Mouse (Mus musculus) adrenal gland (tissue): ENCODE results near the gene P4ha3.

Experiments used
- intact Hi-C: fragments of 180-260 bp; cut with DNase I; formaldehyde crosslinking; loops from one replicate; pipeline ENCODE4 v1.15.1; 2025

The P4ha3 gene

DNA sequence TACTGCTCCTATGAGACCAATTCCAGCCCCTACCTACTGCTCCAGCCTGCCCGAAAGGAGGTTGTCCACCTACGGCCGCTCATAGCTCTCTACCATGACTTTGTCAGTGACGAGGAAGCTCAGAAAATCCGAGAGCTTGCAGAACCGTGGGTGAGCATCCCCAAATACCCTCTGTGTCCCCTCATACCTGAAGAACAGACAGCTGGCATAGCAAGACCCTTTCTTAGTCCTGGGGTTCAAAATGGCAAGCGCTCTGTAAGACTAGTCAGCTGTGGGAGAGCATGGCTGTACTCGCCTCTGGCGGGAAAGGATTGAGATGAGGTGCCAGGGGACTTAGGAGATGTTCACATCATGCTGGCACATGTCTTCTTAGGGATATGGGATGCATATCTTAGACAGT is 20.6 kb downstream of the P4ha3 start:
- intact Hi-C loops: no loop called here

DNA sequence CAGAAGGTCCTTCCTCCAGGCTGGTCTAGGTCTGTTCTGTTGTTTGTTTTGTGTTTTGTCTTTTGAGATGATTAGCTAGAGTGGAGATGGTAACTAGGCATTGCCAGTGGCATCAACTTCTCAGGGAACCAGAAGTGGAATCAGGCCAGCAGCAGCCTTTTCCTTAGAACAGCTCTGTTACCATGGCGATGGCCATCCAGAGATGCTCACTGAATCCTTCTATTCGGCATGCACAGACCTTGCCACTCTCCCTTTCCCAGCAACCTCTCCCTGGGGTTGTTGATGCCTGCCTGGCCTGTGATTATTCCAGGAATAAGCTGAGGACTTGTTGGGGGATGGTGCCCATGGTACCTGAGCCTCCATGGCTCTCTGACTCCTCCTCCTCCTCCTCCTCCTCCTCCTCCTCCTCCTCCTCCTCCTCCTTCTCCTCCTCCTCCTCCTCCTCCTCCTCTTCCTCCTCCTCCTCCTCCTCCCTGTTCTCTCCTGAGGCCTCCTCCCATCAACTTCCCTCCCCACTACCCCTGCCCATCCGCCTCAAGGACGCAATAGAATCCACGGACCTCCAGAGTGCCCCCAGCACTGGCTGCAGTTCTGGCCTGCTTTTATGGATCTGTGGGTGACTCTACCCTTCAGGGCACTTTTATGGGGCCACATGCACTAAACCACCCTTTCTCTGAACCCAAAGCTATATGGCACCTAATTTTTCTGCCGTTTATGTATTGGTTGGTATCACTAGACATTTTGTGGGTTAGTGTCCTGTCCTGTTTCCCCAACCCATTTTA is 22.7 kb downstream of the P4ha3 start:
- intact Hi-C loops: no loop called here

DNA sequence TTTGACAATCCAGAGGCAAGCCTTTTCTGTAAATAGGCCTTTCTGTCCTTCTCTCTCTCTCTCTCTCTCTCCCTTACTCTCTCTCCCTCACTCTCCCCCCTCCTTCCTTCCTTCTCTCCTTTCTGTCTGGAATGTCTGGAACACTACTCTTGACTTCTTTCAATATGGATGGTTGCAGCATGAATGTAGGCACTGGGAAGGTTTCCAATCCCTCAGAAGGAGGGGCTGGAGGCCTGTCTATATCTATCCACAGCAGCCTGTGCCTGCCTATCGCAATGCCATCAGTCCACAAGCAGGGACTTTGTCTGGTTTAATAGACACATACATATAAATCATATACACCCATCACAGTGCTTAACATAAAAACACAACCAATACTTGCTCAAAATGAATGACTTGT is 23.9 kb downstream of the P4ha3 start:
- intact Hi-C loops: no loop called here

DNA sequence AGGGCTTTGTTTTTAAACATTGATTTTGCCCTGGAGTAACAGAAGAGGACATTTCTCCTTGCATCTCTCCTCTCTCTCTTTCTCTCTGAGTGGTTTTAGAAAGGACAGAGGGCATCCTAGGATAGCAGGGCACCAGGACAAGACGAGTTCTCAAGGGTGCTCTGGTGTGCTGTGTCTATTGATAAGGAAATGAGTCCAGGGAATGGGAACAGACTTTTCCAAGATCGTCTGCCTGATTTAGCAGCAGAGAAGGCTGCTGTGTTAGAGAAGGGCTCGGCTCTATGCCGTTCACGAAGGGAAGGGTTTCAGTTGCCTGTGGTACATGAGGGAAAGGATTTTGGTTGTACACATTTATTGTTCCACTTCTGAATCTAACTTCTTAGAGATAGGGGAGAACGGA is 24.4 kb downstream of the P4ha3 start:
- intact Hi-C loops: no loop called here

DNA sequence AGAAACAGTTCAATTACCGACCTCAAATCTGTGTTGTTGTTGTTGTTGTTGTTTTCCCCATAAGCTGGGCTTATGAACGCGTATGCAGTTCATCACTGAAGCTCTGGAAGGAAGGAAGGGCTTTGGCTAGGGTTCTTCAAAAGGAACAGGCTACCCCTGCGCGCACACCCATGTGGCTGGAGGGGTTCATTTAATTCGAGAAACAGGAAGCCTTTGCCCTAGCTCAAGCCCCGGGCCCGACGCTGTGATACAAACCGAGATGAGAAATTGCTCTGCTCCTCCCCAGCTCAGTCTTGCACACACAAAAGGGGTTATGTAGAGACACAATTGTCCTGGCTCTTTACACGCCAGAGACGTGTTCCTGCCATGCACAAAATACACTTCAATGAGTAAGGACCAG is 25.0 kb downstream of the P4ha3 start:
- intact Hi-C loops: no loop called here

DNA sequence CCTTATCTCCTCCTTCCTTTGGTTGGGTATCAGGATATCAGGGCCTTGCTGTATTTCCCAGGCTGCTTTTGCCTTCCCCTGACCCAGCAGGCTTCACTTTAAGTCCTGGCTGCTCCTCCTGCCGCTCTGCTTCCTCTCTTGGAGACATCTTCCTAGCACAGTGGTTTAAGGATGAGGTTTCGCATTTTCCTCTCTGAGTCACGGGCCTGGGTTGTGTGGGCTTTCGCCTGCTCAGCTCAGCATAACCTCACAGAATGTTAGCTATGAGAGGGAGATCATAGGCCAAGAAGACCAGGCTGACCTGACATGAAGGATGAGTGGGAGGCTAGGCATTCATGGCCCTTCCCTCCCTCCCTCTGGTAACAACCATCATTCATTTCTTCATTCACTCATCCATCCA is 27.4 kb downstream of the P4ha3 start:
- intact Hi-C loops: no loop called here

DNA sequence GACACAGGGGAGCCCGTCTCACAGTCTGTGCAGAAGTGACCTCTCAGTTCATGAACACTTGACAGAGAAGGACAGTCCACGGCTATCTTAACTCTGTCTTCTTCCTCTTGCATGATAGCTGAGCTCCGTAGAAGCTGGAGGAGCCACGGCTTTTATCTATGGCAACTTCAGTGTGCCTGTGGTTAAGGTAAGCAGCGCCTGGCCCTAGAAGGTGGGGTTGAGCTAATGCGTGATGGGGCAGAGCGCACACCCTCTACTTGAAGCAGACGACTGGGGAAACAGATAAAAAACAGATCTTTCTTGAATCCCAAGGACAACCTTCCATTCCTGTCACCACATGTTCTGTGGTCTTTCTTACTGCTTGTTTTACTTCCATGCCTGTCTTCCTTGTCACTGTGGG is 31.6 kb downstream of the P4ha3 start:
- intact Hi-C loops: no loop called here

DNA sequence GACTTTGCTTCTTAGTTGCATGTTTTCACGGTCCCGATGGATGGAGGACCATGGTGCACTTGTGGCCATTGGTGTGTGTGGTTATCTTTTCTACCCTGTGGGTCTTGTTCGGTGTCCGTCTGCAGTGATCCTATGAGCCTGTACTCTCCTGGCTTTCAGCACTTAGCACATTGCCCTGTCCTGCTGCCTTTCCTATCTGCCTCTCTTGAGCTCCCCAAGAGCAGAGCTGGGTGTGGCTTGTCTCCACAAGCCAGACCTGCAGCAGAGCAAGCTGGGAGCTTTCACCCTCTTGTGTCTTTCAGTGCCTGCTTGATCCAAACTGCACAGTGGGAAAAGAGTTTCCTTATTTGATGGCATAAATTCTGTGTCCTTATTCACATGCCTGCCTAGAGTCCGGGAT is 32.2 kb downstream of the P4ha3 start:
- intact Hi-C loops: no loop called here

DNA sequence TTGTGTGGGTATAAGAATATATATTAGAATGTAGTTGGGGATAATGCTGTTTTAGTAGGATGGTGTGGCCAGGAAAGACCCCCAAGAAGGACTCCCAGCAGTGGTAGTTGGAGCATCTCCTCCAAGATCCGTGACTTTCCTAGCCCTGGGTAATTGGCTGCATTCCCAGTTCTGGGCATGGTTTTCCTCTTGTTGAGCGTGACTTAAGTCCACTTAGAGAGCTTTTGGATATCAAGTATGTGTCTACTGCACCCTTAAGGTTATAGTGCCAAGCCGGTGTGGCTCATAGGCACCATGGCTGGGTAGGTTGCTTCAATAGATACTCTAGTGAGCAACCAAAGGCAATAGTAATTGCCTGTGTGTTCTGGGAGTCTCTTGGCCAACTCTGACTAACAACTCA is 38.4 kb downstream of the P4ha3 start:
- intact Hi-C loops: loop anchor here (2.0 kb wide), 1 partner anchor 43 kb away; no protein-coding TSS in a partner anchor

DNA sequence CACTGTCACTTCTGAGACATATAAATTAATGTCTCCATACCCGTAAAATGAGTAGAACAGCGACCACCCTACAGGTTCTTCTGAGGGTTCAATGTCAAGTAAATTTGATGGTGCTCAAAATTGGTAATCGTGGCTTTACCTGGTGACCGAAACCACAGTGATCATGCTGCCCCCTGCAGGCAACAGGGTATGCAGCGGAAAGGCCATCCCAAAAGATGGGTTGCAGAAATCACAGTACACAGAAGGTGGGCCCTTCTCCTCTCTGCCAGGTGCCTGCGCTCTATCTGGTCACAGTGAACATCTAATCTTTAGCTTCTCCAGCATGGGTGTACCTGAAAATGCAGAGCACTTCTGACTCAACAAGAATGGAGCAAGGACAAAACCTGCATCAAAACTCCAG is 40.2 kb downstream of the P4ha3 start:
- intact Hi-C loops: loop anchor here (2.0 kb wide), 1 partner anchor 45 kb away; no protein-coding TSS in a partner anchor

DNA sequence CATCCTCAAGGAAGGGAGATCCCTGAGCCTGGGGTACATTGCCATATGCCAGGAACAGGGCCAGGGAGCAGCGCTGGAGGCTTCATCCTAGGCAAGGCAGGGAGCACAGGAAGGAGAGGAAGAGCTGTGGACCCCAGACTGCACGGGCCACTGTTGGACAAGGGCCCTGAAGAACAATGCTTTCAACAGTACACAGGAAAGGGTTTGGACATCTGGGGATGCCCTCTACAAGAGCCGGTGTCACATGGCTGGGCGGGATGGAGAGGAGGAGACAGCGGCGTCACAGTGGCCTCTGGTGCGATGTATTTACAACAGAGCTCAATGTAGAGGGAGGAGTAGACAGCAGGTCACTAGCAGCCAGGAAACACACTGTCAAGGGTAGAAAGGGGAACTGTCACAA is 42.2 kb downstream of the P4ha3 start:
- intact Hi-C loops: no loop called here

DNA sequence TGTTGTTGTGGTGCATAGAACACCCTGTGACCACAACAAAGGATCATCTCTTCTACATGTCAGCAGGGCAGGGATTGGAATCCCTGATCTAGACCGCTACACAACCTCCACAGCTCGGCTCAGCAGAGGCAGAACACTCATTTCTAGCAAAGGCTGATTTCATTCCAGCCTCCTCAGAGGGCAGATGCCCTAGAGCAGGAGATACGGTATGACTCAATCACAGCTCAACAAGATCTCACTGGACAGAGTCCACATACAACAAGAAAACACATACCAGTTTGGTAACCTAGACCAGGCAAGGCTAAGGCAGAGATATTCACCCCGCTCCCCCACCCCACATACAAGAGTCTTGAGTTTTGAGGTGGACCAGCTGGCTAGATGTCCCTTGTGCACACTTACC is 43.3 kb downstream of the P4ha3 start:
- intact Hi-C loops: no loop called here

DNA sequence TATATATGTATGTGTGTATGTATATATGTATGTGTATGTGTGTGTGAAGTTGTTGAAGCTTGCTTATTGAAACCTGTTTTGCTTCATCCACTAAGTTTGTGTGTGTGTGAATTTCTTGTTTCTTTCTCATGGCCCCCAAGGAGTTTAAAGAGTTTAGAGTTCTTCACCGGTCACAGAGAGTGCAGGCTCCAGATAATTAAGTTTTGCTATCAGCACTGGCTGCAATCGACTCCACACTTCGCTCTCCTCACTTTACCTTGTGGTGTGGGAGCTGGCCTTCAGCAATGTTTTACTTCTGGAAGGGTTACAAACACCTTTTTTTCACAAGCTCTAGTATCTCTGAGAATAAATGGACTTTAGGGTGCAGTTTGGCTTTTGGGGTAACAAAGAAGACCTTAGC is 45.9 kb downstream of the P4ha3 start:
- intact Hi-C loops: no loop called here

DNA sequence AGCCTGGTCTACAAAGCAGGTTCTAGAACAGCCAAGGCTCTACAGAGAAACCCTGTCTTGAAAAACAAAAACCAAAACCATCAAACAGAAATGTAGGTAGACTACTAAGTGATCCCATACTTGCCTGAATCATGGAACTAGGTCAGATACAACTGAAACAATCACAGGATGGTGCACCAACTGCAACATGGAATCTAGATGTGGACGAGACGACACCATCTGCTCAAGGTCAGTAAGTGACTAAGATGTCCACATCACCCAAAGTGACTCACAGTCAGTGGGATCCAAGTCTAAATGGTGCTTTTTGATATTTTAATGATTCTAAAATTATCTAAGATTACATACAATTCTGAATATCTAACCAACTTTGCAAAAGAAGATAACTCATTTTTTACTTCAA is 50.6 kb downstream of the P4ha3 start:
- intact Hi-C loops: no loop called here

DNA sequence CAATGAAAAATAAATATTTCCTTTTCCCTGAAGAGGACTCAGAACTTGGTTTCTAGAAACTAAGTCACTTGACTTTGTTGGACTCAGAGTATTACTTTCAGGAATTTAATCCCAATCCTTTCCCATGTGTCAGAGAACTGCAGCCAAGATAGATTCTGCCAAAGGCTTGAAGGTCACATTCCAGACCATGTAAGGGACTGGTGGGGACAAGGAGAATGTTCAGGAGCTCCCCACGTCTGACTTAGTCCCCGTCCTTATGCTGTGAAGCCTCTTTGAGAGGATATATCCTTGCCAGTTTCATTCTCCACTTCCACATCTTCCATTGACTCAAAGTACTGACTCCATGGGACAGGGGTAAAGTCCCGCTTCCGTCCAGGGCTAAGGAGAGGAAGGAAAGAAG is 69.7 kb downstream of the P4ha3 start:
- intact Hi-C loops: no loop called here

DNA sequence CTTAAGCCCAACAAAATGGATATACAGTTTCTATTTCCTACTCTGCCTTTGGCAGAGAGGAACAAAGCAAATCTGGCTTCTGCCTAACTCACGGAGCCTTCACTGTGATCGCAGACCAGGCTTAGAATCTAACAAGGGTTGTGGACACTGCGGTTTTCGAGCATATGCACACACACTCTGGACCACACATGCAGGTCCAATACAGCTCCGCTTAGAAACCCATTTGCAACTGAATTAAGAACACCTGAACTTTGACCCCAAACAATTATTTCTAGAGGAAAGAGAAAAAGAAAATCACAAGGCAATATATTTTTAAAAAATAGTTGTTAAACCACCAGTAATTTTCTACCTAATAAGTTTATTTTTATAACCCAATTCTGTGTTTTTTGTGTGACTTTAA is 71.0 kb downstream of the P4ha3 start:
- intact Hi-C loops: no loop called here

DNA sequence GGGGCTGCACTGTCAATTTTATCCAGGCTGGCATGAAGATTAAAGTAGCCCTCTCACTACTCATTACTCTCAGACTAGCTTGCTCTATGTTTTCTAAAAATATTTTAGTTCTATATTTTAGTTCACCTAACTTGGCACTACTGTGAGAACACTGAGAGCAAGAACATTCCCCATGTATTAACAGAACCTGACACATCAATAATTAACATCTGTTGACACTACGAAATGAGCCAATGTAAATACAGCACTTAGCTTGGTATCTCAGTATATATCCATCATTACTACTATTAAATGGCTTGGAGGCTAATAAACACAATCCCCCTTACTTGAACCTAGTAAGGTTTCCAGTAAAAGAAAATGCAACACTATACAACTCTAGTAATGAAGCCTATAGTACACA is 71.4 kb downstream of the P4ha3 start:
- intact Hi-C loops: no loop called here

DNA sequence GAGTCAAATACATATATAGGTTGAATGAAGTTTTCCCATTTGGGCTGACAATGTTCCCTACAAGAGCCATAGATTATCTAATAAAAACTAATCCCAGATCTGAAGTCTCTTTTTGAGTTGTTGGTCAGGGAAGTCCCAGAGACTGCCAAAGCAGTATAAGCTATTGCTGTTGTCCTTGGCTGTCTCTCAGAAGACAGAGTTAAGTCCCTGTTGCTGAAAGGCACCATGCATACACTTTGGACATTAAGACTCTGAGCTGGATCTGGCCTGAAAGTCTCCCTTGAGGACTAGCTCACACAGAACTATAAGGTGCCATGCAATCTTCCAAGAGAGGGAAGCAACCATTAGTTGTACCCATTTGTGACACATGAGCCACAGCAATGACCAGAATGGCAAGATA is 72.5 kb downstream of the P4ha3 start:
- intact Hi-C loops: no loop called here

DNA sequence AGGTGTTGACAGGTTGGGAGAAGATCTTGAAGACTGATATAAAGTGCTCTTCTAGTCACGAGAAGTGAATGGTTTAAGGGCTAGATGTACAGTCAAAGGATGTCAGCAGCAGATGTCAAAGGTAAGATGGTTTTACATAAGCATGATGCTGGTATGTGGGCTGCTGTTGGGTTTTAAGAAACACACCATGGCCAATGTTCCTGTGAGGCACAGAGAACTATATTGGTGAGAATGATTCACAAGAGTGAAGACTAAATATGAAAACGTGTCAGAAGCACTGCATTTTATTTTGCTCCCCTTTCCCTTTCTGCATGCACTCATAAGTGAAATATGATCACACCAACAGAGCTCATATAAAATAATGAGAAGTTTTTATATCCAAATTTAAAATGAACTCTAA is 77.8 kb downstream of the P4ha3 start:
- intact Hi-C loops: no loop called here

DNA sequence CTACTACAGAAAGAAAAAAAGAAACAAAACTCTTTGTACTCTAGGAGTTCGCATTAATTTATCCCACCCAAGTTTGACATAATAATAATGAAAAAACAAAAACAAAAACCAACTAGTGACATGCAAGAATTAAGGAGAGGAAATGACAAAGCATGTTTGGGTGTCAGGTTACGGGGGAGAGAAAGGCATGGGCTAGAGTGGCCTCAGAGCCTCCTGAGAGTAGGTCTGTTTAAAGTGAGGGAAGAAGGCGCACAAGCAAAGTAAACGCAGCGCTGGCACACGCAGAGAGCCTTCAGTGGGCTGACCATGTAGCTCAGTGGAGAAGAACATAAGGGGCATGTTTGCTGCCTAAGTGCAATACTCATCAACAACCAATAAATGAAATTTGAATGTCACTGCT is 79.6 kb downstream of the P4ha3 start:
- intact Hi-C loops: no loop called here
